Mouse (Mus musculus) limb, embryonic 11.5 days (tissue): ENCODE data around the gene Gm10271. TPM values are rescaled to one million over a fixed set of nuclear protein-coding genes. Genes with fewer than 3 reads are reported as not detected.
A peak's percentile ranks its signal among the peaks of the same experiment; 100 is the strongest.

Source experiments
- ATAC-seq: fragments of 200-750 bp; cut with Nextera tagmentation; 2 replicates; pipeline ENCODE4 v1.8.0; 2017; ENCODE audit warnings: low read depth; ENCODE audit not compliant: insufficient number of reproducible peaks, low FRiP score, low TSS enrichment
- DNase-seq: peaks from one replicate; pipeline ENCODE4 v3.0.0-alpha.2; 2015; ENCODE audit warnings: low spot score
- H3K27ac ChIP-seq: fragments of 300-500 bp; sonication (generic); replicated peaks from 2 replicates; pipeline ENCODE4 v1.5.1; 2014; ENCODE audit warnings: low read depth, mild to moderate bottlenecking, low read length
- H3K27me3 ChIP-seq: fragments of 300-500 bp; sonication (generic); 2 replicates; pipeline ENCODE4 v1.6.1; 2014; ENCODE audit warnings: mild to moderate bottlenecking, low read length, mixed read lengths; ENCODE audit not compliant: control insufficient read depth, insufficient read depth
- H3K36me3 ChIP-seq: fragments of 300-500 bp; sonication (generic); 2 replicates; pipeline ENCODE4 v1.6.1; 2014; ENCODE audit warnings: mild to moderate bottlenecking, low read length, moderate library complexity, mixed read lengths; ENCODE audit not compliant: control insufficient read depth, insufficient read depth
- H3K4me1 ChIP-seq: fragments of 300-500 bp; sonication (generic); 2 replicates; pipeline ENCODE4 v1.6.1; 2014; ENCODE audit warnings: low read length, mixed read lengths; ENCODE audit not compliant: control insufficient read depth, insufficient read depth
- H3K4me2 ChIP-seq: fragments of 300-500 bp; sonication (generic); 2 replicates; pipeline ENCODE4 v1.6.1; 2014; ENCODE audit warnings: low read depth, mild to moderate bottlenecking, moderate library complexity; ENCODE audit not compliant: severe bottlenecking
- H3K4me3 ChIP-seq: fragments of 300-500 bp; sonication (generic); 2 replicates; pipeline ENCODE4 v1.5.1; 2014; ENCODE audit warnings: low read depth, low read length
- H3K9ac ChIP-seq: fragments of 300-500 bp; sonication (generic); 2 replicates; pipeline ENCODE4 v1.6.1; 2014; ENCODE audit warnings: mild to moderate bottlenecking, low read length
- H3K9me3 ChIP-seq: fragments of 300-500 bp; sonication (generic); 2 replicates; pipeline ENCODE4 v1.6.1; 2016; ENCODE audit warnings: low read length; ENCODE audit not compliant: control insufficient read depth
- WGBS: fragments of 180-500 bp; shearing (Covaris S2); extraction: QIAGEN DNeasy Blood & Tissue Kit; methylation state at CpG from one replicate; pipeline ENCODE4 v1.1.7; 2014; 5-methylcytosine and 5-hydroxymethylcytosine counted together
- polyA plus RNA-seq: library from polyadenylated mRNA; unstranded; fragments of >200 nt; fragmentation: Nextera tagmentation; extraction: Ambion mirVana; gene quantifications from 2 replicates; pipeline ENCODE4 v1.2.1, GENCODE M21; 2014

The Gm10271 gene
- polyA plus RNA-seq, 1 experiment from 2014 or later = not detected

- ATAC-seq (no peak), DNase-seq (no peak)
- WGBS = 16% methylated on average over 5 of the region's 5 CpGs
- Histone ChIP-seq H3K9me3 (0 out of 2 replicates have a peak, but pooled peaks cover 3% of the 10 kb centered on the region), H3K27me3 (no peaks in the 10 kb centered on the region), H3K27ac (no peak overlapping the region), H3K4me3 (peak overlapping the region; percentile 60), H3K9ac (no peak overlapping the region), H3K36me3 (no peaks in the 10 kb centered on the region), H3K4me1 (peaks cover 4% of the 10 kb centered on the region; the same call in 1 of the 2 replicates), H3K4me2 (peak overlapping the region; percentile 42)
Measured at GRCm38 (mm10) chr10:116950886-116951285, 21.5 kb downstream of the Gm10271 start.

GRCm38 (mm10) chr10:116950009-116950769 lies 22.2 kb downstream of the Gm10271 start, which contains the start of gene Rab3ip:
Gene Rab3ip (minus strand): TSS chr10:116950769.
- ATAC-seq = peak; percentile 86
- under 1% methylated on average over 42 of the region's 103 CpGs for WGBS

GRCm38 (mm10) chr10:116949111-116950008 lies 23.0 kb downstream of the Gm10271 start:
- no peaks in the 10 kb centered on the region for H3K36me3 ChIP-seq
- WGBS = 2% methylated on average over 44 of the region's 44 CpGs
- H3K4me3 ChIP-seq = peak overlapping the region; percentile 60
- peak overlapping the region; percentile 10 for H3K27ac ChIP-seq
- peak overlapping the region; percentile 68 for H3K9ac ChIP-seq
- no peaks in the 10 kb centered on the region for H3K27me3 ChIP-seq
- 0 out of 2 replicates have a peak, but pooled peaks cover 3% of the 10 kb centered on the region for H3K9me3 ChIP-seq
- peaks cover 4% of the 10 kb centered on the region; the same call in 1 of the 2 replicates for H3K4me1 ChIP-seq
- DNase-seq (peak; percentile 53), ATAC-seq (peak; percentile 10; the same call in 1 of the 2 replicates)
- H3K4me2 ChIP-seq = peak overlapping the region; percentile 56

More at GRCm38 (mm10) chr10:116950009-116950769, 22.2 kb downstream of the Gm10271 start, which contains the start of gene Rab3ip:
- Histone ChIP-seq H3K4me2 (peak within 1 kb of the TSS; percentile 56), H3K9ac (peak within 1 kb of the TSS; percentile 68), H3K36me3 (no peaks in the 10 kb centered on the region), H3K4me1 (peaks cover 4% of the 10 kb centered on the region; the same call in 1 of the 2 replicates), H3K27me3 (no peaks in the 10 kb centered on the region), H3K9me3 (0 out of 2 replicates have a peak, but pooled peaks cover 3% of the 10 kb centered on the region), H3K4me3 (peak within 1 kb of the TSS; percentile 60), H3K27ac (peak within 1 kb of the TSS; percentile 10)
- peak; percentile 97 for DNase-seq

- Histone ChIP-seq H3K4me1 (peaks cover 4% of the 10 kb centered on the region; the same call in 1 of the 2 replicates), H3K27ac (no peak overlapping the region), H3K36me3 (no peaks in the 10 kb centered on the region), H3K4me2 (peak overlapping the region; percentile 56; the same call in 1 of the 2 replicates), H3K9me3 (0 out of 2 replicates have a peak, but pooled peaks cover 3% of the 10 kb centered on the region), H3K4me3 (peak overlapping the region; percentile 60; the same call in 1 of the 2 replicates), H3K9ac (no peak overlapping the region), H3K27me3 (no peaks in the 10 kb centered on the region)
- ATAC-seq (no peak), DNase-seq (no peak)
- 85% methylated on average over 9 of the region's 9 CpGs for WGBS
Measured at GRCm38 (mm10) chr10:116948414-116948813, 24.0 kb downstream of the Gm10271 start.

- ATAC-seq = no peak
Measured at GRCm38 (mm10) chr10:116944940-116945339, 27.5 kb downstream of the Gm10271 start.

GRCm38 (mm10) chr10:116944144-116944543 lies 28.3 kb downstream of the Gm10271 start:
- no peak overlapping the region for H3K27ac ChIP-seq
- H3K9me3 ChIP-seq = no peaks in the 10 kb centered on the region
- no peaks in the 10 kb centered on the region for H3K27me3 ChIP-seq
- H3K36me3 ChIP-seq = peaks cover 4% of the 10 kb centered on the region; the same call in 1 of the 2 replicates
- DNase-seq = no peak
- H3K9ac ChIP-seq = no peak overlapping the region
- no peak for ATAC-seq
- no peak overlapping the region for H3K4me3 ChIP-seq
- no peak overlapping the region for H3K4me2 ChIP-seq
- WGBS = 86% methylated on average over 3 of the region's 3 CpGs
- H3K4me1 ChIP-seq = peaks cover 4% of the 10 kb centered on the region; the same call in 1 of the 2 replicates

More at GRCm38 (mm10) chr10:116944940-116945339, 27.5 kb downstream of the Gm10271 start:
- Histone ChIP-seq H3K9me3 (no peaks in the 10 kb centered on the region), H3K9ac (no peak overlapping the region), H3K27ac (no peak overlapping the region), H3K4me2 (no peak overlapping the region), H3K4me1 (peaks cover 4% of the 10 kb centered on the region; the same call in 1 of the 2 replicates), H3K36me3 (peaks cover 4% of the 10 kb centered on the region; the same call in 1 of the 2 replicates), H3K4me3 (no peak overlapping the region), H3K27me3 (no peaks in the 10 kb centered on the region)
- DNase-seq = no peak
- 74% methylated on average over 10 of the region's 10 CpGs for WGBS

GRCm38 (mm10) chr10:116943025-116943424 lies 29.4 kb downstream of the Gm10271 start:
- Histone ChIP-seq H3K4me1 (no peaks in the 10 kb centered on the region), H3K27ac (no peak overlapping the region), H3K9ac (no peak overlapping the region), H3K9me3 (no peaks in the 10 kb centered on the region), H3K4me2 (no peak overlapping the region), H3K27me3 (no peaks in the 10 kb centered on the region), H3K4me3 (no peak overlapping the region), H3K36me3 (peaks cover 4% of the 10 kb centered on the region; the same call in 1 of the 2 replicates)
- peak; percentile 48 for DNase-seq
- 94% methylated on average over 6 of the region's 6 CpGs for WGBS
- no peak for ATAC-seq

- DNase-seq (no peak), ATAC-seq (no peak)
- no peak overlapping the region for H3K4me3 ChIP-seq
- WGBS = 62% methylated on average over 12 of the region's 12 CpGs
- H3K36me3 ChIP-seq = peaks cover 5% of the 10 kb centered on the region; the same call in 1 of the 2 replicates
- H3K9me3 ChIP-seq = no peaks in the 10 kb centered on the region
- no peaks in the 10 kb centered on the region for H3K4me1 ChIP-seq
- no peak overlapping the region for H3K9ac ChIP-seq
- H3K4me2 ChIP-seq = no peak overlapping the region
- no peak overlapping the region for H3K27ac ChIP-seq
- no peaks in the 10 kb centered on the region for H3K27me3 ChIP-seq
Measured at GRCm38 (mm10) chr10:116935028-116935427, 37.4 kb downstream of the Gm10271 start.
